Mouse (Mus musculus) CD4-positive, CD25-positive, alpha-beta regulatory T cell, adult 4 months (primary cell): ENCODE results near the gene Lrsam1. TPM values are rescaled to one million over a fixed set of nuclear protein-coding genes. Genes with fewer than 3 reads are reported as not detected.

Source experiments
- ATAC-seq: one replicate; pipeline ENCODE4 v1.8.0; 2017
- polyA plus RNA-seq, 2 experiments: library from polyadenylated mRNA; unstranded; fragments of 100-300 nt; shearing (Covaris generic); gene quantifications; one replicate each; pipeline ENCODE4 v1.2.1; 2017

Lrsam1 gene
- polyA plus RNA-seq, 2 experiments from 2014 or later: 5.5 to 11.1 TPM

- ATAC-seq: peak; percentile 66
Observed at GRCm38 (mm10) chr2:32966689-32967631, 5.5 kb upstream of the Lrsam1 start.

GRCm38 (mm10) chr2:32966184-32966688, 4.8 kb upstream of the Lrsam1 start:
- no peak for ATAC-seq

- no peak for ATAC-seq
Observed at GRCm38 (mm10) chr2:32965511-32966183, 4.2 kb upstream of the Lrsam1 start.

GRCm38 (mm10) chr2:32964659-32965457, 3.4 kb upstream of the Lrsam1 start:
- no peak for ATAC-seq

- no peak for ATAC-seq
Observed at GRCm38 (mm10) chr2:32963981-32964380, 2.6 kb upstream of the Lrsam1 start.

- ATAC-seq: no peak
Observed at GRCm38 (mm10) chr2:32963544-32963943, 2.1 kb upstream of the Lrsam1 start.

- peak; percentile 19 for ATAC-seq
Observed at GRCm38 (mm10) chr2:32962875-32963220, 1.4 kb upstream of the Lrsam1 start.

GRCm38 (mm10) chr2:32962062-32962874, 854 bp upstream of the Lrsam1 start:
- ATAC-seq: no peak

GRCm38 (mm10) chr2:32960273-32960672, 1.1 kb downstream of the Lrsam1 start:
- ATAC-seq: no peak

- no peak for ATAC-seq
Observed at GRCm38 (mm10) chr2:32957344-32957743, 4.1 kb downstream of the Lrsam1 start.

- ATAC-seq: no peak
Observed at GRCm38 (mm10) chr2:32954581-32954980, 6.8 kb downstream of the Lrsam1 start.

- no peak for ATAC-seq
Observed at GRCm38 (mm10) chr2:32947454-32947853, 14.0 kb downstream of the Lrsam1 start.

GRCm38 (mm10) chr2:32940483-32940882, 20.9 kb downstream of the Lrsam1 start:
- ATAC-seq: no peak

GRCm38 (mm10) chr2:32939418-32939817, 22.0 kb downstream of the Lrsam1 start:
- no peak for ATAC-seq

GRCm38 (mm10) chr2:32938741-32939140, 22.7 kb downstream of the Lrsam1 start:
- no peak for ATAC-seq

GRCm38 (mm10) chr2:32931730-32932129, 29.7 kb downstream of the Lrsam1 start:
- ATAC-seq: peak; percentile 41

GRCm38 (mm10) chr2:32928947-32929829, 32.2 kb downstream of the Lrsam1 start:
- no peak for ATAC-seq

GRCm38 (mm10) chr2:32928235-32928946, 33.0 kb downstream of the Lrsam1 start:
- no peak for ATAC-seq

GRCm38 (mm10) chr2:32927624-32928234, 33.7 kb downstream of the Lrsam1 start:
- ATAC-seq: no peak
